Mouse (Mus musculus) ES-E14 (cell line): ENCODE measurements around the gene Bricd5.

Experiments
- CHD2 ChIP-seq: IDR thresholded peaks from 2 replicates; pipeline ENCODE4 v1.6.1; 2014; ENCODE audit warnings: mild to moderate bottlenecking, low read depth, low read length, inconsistent platforms
- MAFK ChIP-seq: IDR thresholded peaks from 2 replicates; pipeline ENCODE4 v1.6.1; 2014; ENCODE audit warnings: mild to moderate bottlenecking, low read depth, low read length, inconsistent platforms; ENCODE audit not compliant: insufficient read depth
- ZC3H11A ChIP-seq: IDR thresholded peaks from 2 replicates; pipeline ENCODE4 v1.6.1; 2012; ENCODE audit warnings: low read depth, mild to moderate bottlenecking, inconsistent platforms, low read length, borderline replicate concordance

- no peak for TF ChIP-seq ZC3H11A
- no peak for TF ChIP-seq MAFK
- TF ChIP-seq CHD2, result no peak
Observed at GRCm38 (mm10) chr17:24502208-24502607, 28.5 kb downstream of the Bricd5 start.
